Mouse (Mus musculus) erythroblast, embryonic 14.5 days (primary cell): ENCODE data around the gene Tubd1.

ENCODE experiments used
- GATA1 ChIP-seq: IDR thresholded peaks from 2 replicates; pipeline ENCODE4 v1.6.1; 2012; ENCODE audit warnings: low read length, inconsistent platforms, mixed read lengths
- TAL1 ChIP-seq: IDR thresholded peaks from 3 replicates; pipeline ENCODE4 v1.6.1; 2012; ENCODE audit warnings: low read length, inconsistent platforms, mixed read lengths

DNA sequence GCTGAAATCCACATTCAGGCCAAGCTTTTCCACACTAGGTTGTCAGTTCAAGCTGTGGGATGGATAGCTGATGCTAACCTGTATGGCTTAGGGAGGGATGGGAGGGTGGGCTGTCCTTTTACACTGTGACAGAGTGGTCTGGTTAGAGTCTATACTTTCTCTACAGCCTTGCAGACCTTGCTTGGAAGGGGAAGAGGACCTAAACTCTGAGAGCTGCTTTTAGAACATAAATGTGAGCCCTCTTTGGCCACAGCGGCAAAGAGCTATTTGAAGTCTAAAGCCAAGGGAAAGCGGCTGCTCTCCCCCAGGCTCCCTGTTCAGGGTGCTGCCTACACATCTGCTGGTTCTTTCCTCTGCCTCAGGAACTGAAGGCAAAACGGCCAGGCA lies 40.8 kb downstream of the Tubd1 start:
- TF ChIP-seq GATA1 (no peak), TAL1 (no peak)
